Mouse (Mus musculus) brain, embryonic 14.5 days (tissue): ENCODE measurements at regions not wholly inside any gene's neighbourhood (a gene's known extent, or its start where the extent isn't known, plus 50 kb on each side); places are given as distances from the start of the nearest gene placed in this dataset.
"Not testable (repeated sequence)": the region's sequence is repeated elsewhere in the genome, so short reads cannot be mapped to it uniquely, and the experiment has no call there.

Source experiments
- DNase-seq: peaks from one replicate; pipeline ENCODE4 v3.0.0-alpha.2; 2011; ENCODE audit warnings: low read depth
- CTCF ChIP-seq: fragments of 200-500 bp; IDR thresholded peaks from 2 replicates; pipeline ENCODE4 v1.5.1; 2012; ENCODE audit warnings: inconsistent platforms, mild to moderate bottlenecking, moderate library complexity, borderline replicate concordance; ENCODE audit not compliant: insufficient read depth, insufficient read length; ENCODE audit errors: extremely low read depth
- POLR2A ChIP-seq: fragments of 200-500 bp; IDR thresholded peaks from 2 replicates; pipeline ENCODE4 v1.6.1; 2012; ENCODE audit warnings: mild to moderate bottlenecking, inconsistent platforms, borderline replicate concordance; ENCODE audit not compliant: poor library complexity, insufficient read depth, insufficient read length, severe bottlenecking; ENCODE audit errors: extremely low read depth

DNA sequence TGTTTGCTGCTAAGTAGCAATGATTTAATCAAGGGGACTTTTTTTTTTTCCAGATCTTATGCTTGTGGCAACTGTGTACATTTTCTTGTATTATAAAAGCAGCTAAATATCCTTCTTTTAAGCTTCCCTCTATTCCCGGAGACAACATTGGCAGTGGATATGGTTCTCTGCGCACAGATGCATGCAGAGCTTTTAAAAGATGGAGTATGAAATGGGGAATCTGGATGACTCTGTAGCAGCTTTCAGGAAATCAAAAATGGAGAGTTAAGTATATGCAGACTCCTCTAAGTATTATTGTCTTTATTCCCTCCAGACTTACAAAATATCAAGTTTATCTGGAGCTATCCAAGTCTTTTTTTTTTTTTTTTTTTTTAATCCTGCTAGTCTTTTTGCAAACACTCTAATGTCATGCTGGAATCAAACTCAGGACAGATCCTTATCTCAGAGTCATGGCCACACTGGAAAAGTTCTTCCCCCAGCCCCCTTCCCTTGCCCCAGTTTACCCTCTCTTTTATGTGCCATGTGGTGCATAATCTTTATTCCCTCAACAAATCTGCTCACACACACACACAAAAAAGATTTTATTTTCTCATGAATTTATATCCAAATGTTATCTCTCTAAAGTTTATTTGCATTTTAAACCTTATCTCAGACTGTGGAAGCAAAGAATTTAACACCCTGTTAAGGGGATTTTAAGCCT is 1080.3 kb upstream of the Cdh6 start:
- no peak for DNase-seq
- TF ChIP-seq POLR2A (no peak), CTCF (no peak)

DNA sequence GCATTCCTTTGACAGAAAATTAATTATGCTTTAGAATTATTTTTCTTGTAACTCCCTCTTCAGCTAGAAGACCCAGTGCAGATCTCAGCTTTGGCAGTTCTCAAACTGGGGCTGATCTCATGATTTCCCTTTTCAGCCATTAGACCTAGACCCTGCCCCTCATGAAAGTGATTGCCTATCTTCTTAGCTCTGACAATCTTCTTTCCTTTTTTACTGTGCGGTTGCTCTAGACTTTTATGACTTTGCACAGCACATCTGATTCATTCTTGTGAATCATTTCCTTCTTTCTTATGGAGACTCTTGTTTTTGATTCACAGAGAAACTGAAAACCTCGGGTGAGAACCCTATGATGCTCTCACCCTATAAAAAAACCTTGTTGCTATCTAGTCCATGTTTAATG is 1078.3 kb upstream of the Cdh6 start:
- TF ChIP-seq CTCF (no peak), POLR2A (no peak)
- no peak for DNase-seq

DNA sequence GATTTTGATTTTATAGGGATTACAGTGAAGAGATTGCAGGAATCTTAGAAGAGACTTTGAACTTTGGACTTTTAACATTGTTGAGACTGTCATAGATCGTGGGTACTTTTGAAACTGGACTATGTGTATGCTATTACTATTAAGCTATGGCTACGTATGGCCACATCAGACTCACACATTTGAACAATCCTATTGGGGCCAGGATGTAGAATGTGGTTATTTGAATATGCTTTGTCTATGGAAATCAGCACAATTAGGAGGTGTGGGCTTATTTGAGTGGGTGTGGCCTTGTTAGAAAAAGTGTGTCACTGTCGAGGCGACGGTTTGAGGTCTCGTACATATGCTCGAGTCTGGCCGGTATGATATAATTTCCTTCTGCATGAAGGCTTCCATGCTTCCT is 1041.8 kb upstream of the Cdh6 start:
- TF ChIP-seq POLR2A = no peak
- DNase-seq = peak; percentile 10

DNA sequence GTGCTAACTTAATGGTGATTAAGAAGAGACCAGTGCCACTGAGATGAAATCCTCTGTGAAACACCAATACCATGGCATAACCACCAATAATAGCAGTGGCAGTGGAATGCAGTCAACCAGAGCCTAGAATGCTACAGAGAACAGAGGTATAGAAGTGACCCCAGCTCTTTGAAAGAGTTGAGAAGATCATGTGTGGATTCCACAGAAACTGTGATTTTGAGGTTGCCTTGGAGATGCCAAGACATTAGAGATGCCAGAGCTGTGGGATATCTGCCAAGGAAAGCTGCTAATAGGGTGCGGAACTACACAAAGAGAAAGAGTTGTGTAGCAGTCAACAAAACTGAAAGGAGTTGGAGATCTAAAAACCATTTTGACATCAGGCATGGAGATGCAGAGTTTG is 1041.3 kb upstream of the Cdh6 start:
- no peak for TF ChIP-seq POLR2A
- peak; percentile 82 for DNase-seq

DNA sequence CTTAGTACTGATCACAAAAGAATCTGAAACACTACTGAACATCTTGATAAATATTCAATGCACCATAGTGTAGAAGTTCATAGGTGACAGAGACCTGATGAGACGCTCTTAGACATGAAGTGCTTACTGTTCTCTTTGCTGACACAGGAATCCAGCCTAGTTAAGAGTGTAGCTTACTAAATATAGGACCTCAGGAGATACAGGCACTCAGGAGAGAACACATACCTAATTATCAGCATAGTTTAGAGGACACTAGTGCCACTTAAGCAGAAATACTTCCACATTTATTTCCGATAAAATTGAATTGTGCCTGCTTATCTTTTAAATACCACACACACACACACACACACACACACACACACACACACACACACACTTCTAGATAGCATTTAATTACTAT is 1004.0 kb upstream of the Cdh6 start:
- TF ChIP-seq CTCF (no peak), POLR2A (no peak)
- no peak for DNase-seq

DNA sequence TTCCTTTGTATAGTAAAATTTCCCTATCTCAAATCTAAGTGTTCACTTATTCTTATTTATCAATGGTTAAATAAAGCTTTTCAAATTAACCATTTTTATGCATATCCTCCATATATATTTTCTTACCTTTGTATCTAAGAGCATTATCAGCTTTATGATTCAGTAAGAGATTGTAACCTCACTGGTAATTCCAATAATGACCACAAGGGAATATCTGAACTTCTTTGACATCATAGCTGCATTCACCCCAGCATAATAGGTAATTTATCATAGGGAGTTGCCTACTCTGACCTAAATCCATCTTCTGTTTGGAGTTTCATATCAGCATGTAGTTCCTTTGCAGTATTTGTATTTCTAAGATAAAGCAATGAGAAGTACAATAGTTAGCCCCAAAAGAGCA is 963.9 kb upstream of the Cdh6 start:
- DNase-seq = no peak
- TF ChIP-seq POLR2A = no peak
- no peak for TF ChIP-seq CTCF

DNA sequence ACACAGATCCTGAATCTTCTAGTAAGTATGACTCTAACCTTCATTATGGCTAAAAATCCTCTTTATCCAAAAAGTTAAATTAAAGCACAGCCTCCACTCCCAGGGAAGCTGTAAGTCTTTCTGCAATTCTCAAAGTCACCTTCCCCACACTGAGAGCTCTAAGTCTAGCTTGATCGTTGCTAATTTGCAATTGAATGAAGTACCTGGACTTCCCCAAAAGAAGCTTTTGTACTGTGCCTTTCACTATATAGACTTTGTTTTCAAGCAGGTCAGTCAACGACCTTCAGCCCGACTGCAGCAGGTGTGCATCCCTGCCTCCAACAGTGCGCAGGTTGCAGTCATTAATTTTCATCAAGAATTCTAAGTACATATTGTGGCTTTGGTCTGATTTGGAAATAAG is 950.4 kb upstream of the Cdh6 start:
- TF ChIP-seq CTCF (no peak), POLR2A (no peak)
- DNase-seq = no peak

GRCm38 (mm10) chr15:14118321-14118720 is 944.8 kb upstream of the Cdh6 start:
- not testable (repeated sequence) for DNase-seq

DNA sequence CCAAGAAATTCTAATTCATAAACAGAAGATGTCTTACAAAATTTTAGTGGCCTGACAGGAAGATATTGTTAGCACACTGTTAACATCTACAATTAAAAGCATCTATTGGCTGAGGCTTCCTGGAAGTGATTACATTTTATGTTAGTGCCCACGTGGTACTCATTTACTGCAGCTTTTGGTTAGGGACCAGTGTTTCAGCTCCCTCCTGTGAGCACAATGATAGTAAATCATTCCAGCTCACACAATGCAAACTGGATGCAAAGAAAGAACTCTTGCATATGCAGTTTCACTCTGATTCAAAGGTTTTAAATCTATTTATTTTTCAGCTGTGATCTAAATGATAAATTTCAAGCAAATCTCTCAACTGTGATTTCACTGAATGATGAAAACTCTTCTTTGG is 928.3 kb upstream of the Cdh6 start:
- no peak for TF ChIP-seq CTCF
- no peak for TF ChIP-seq POLR2A
- DNase-seq = no peak

DNA sequence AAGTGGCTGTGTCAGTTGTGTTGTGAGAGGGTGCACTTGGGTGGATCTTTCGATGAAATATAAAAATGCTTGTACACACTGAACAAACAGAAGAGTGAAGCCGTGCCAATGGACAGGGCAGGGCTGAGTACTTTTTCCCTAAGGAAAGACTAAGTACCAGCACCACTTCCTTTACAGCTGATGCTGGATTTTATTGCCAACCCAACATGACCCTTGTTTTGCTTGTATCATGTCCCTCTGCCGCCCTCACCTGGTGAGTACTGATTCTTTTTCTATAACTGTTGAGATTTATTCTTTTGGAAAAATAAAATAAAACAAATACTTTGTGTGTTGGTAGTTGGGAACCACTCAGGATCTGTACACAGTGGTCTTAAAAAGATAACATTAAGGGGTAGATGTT is 878.4 kb upstream of the Cdh6 start:
- DNase-seq = peak; percentile 65
- TF ChIP-seq POLR2A (no peak), CTCF (peak; percentile 38; the same call in 1 of the 2 replicates)
